Mouse (Mus musculus): ENCODE measurements at regions not wholly inside any gene's neighbourhood (a gene's known extent, or its start where the extent isn't known, plus 50 kb on each side); places are given as distances from the start of the nearest gene placed in this dataset.
A peak's percentile ranks its signal among the peaks of the same experiment; 100 is the strongest.

GRCm38 (mm10) chr2:3941496-3941895, 76.0 kb upstream of the Frmd4a start:
- ATAC-seq (ENCODE audit: insufficient number of reproducible peaks, low FRiP score, low TSS enrichment, low read depth) = no peak

GRCm38 (mm10) chr2:3947432-3947831, 70.1 kb upstream of the Frmd4a start:
- 87% methylated on average over 3 of the region's 3 CpGs for WGBS
- ATAC-seq (ENCODE audit: insufficient number of reproducible peaks, low FRiP score, low TSS enrichment, low read depth) = no peak
- Histone ChIP-seq H3K27me3 (no peaks in the 10 kb centered on the region), H3K9ac (no peak overlapping the region), H3K4me3 (replicated peaks) (no peak overlapping the region), H3K27ac (replicated peaks) (no peak overlapping the region), H3K4me1 (no peaks in the 10 kb centered on the region), H3K36me3 (no peaks in the 10 kb centered on the region), H3K9me3 (replicated peaks) (no peaks in the 10 kb centered on the region), H3K4me2 (replicated peaks) (no peak overlapping the region)

More at GRCm38 (mm10) chr2:3941496-3941895, 76.0 kb upstream of the Frmd4a start:
- H3K4me2 ChIP-seq (replicated peaks) = no peak overlapping the region
- H3K9ac ChIP-seq = no peak overlapping the region
- no peaks in the 10 kb centered on the region for H3K36me3 ChIP-seq
- 94% methylated on average over 1 of the region's 1 CpGs for WGBS
- H3K27me3 ChIP-seq = no peaks in the 10 kb centered on the region
- H3K27ac ChIP-seq (replicated peaks) = no peak overlapping the region
- no peaks in the 10 kb centered on the region for H3K9me3 ChIP-seq (replicated peaks)
- H3K4me1 ChIP-seq = no peaks in the 10 kb centered on the region
- no peak overlapping the region for H3K4me3 ChIP-seq (replicated peaks)

DNA sequence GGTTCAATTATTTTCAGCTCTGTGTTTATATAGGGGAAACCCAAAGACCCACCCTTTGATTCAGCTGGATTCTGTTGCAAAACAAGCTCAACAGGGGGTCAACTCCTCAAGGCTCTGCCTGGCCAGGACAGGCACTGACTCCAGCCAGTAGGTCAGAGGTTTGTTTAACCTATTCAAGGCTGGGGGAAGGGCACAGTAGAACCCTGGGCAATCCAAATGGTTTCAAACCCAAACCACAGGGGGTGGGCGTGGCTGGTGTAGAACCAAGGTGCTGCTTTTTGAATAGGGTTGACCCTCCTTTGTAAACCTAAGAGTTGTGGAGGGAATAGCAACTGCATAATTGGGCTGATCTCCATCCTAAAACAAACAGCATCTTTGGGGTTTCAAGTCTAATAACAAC, 69.2 kb upstream of the Frmd4a start:
- 61% methylated on average over 1 of the region's 1 CpGs for WGBS
- ATAC-seq (ENCODE audit: insufficient number of reproducible peaks, low FRiP score, low TSS enrichment, low read depth) = no peak
- no peak overlapping the region for H3K27ac ChIP-seq (replicated peaks)
- no peaks in the 10 kb centered on the region for H3K4me1 ChIP-seq
- no peak overlapping the region for H3K4me2 ChIP-seq (replicated peaks)
- H3K36me3 ChIP-seq = no peaks in the 10 kb centered on the region
- no peaks in the 10 kb centered on the region for H3K9me3 ChIP-seq (replicated peaks)
- H3K27me3 ChIP-seq = no peaks in the 10 kb centered on the region
- H3K4me3 ChIP-seq (replicated peaks) = no peak overlapping the region
- no peak overlapping the region for H3K9ac ChIP-seq

- H3K4me3 ChIP-seq (replicated peaks) = no peak overlapping the region
- no peak for ATAC-seq (ENCODE audit: insufficient number of reproducible peaks, low FRiP score, low TSS enrichment, low read depth)
- no peak overlapping the region for H3K4me2 ChIP-seq (replicated peaks)
- no peaks in the 10 kb centered on the region for H3K9me3 ChIP-seq (replicated peaks)
- no peaks in the 10 kb centered on the region for H3K4me1 ChIP-seq
- no peak overlapping the region for H3K27ac ChIP-seq (replicated peaks)
- no peaks in the 10 kb centered on the region for H3K36me3 ChIP-seq
- no peaks in the 10 kb centered on the region for H3K27me3 ChIP-seq
- no peak overlapping the region for H3K9ac ChIP-seq
These were observed 60.0 kb upstream of the Frmd4a start for GRCm38 (mm10) chr2:3957491-3957890.

- no peak overlapping the region for H3K4me3 ChIP-seq (replicated peaks)
- H3K27ac ChIP-seq (replicated peaks) = no peak overlapping the region
- no peaks in the 10 kb centered on the region for H3K4me1 ChIP-seq
- peak overlapping the region; percentile 34 for H3K4me2 ChIP-seq (replicated peaks)
- H3K9ac ChIP-seq = no peak overlapping the region
- no peak for ATAC-seq (ENCODE audit: insufficient number of reproducible peaks, low FRiP score, low TSS enrichment, low read depth)
- 12% methylated on average over 12 of the region's 12 CpGs for WGBS
- no peaks in the 10 kb centered on the region for H3K27me3 ChIP-seq
- H3K9me3 ChIP-seq (replicated peaks) = no peaks in the 10 kb centered on the region
- no peaks in the 10 kb centered on the region for H3K36me3 ChIP-seq
These were observed 59.4 kb upstream of the Frmd4a start for GRCm38 (mm10) chr2:3958065-3958641.

- H3K9ac ChIP-seq = no peak overlapping the region
- whole genome bisulfite sequencing = 68% methylated on average over 4 of the region's 4 CpGs
- H3K27ac ChIP-seq (replicated peaks) = no peak overlapping the region
- no peaks in the 10 kb centered on the region for H3K27me3 ChIP-seq
- ATAC-seq (ENCODE audit: insufficient number of reproducible peaks, low FRiP score, low TSS enrichment, low read depth) = no peak
- no peaks in the 10 kb centered on the region for H3K36me3 ChIP-seq
- H3K9me3 ChIP-seq (replicated peaks) = no peaks in the 10 kb centered on the region
- H3K4me2 ChIP-seq (replicated peaks) = no peak overlapping the region
- H3K4me1 ChIP-seq = no peaks in the 10 kb centered on the region
- H3K4me3 ChIP-seq (replicated peaks) = no peak overlapping the region
These were observed 58.8 kb upstream of the Frmd4a start for GRCm38 (mm10) chr2:3958711-3959110.

GRCm38 (mm10) chr2:3959181-3959580, 58.3 kb upstream of the Frmd4a start:
- Histone ChIP-seq H3K27me3 (no peaks in the 10 kb centered on the region), H3K27ac (replicated peaks) (no peak overlapping the region), H3K4me2 (replicated peaks) (no peak overlapping the region), H3K4me1 (no peaks in the 10 kb centered on the region), H3K36me3 (no peaks in the 10 kb centered on the region), H3K9ac (no peak overlapping the region), H3K4me3 (replicated peaks) (no peak overlapping the region), H3K9me3 (replicated peaks) (no peaks in the 10 kb centered on the region)
- no peak for ATAC-seq (ENCODE audit: insufficient number of reproducible peaks, low FRiP score, low TSS enrichment, low read depth)
- 70% methylated on average over 1 of the region's 1 CpGs for WGBS

DNA sequence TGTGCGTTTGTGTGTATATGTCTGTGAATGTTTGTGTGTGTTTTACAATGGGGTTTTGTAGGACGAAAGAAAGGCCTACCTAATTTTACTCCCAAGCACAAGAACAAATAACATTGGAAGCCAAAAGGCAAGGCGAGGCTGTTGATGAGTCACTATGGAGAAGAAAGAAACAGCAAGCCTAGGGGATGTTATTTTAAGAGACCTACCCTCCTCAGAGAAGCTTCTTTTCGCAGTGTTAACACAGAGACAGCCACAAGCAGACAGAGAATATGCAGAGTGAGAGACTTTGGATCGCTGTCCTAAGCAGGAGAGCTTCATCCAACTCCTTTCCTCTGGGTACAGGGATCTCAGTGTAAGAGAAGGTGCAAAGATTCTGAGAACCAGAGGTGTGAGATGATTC, 57.3 kb upstream of the Frmd4a start:
- whole genome bisulfite sequencing = 81% methylated on average over 5 of the region's 5 CpGs
- H3K27ac ChIP-seq (replicated peaks) = no peak overlapping the region
- H3K36me3 ChIP-seq = no peaks in the 10 kb centered on the region

DNA sequence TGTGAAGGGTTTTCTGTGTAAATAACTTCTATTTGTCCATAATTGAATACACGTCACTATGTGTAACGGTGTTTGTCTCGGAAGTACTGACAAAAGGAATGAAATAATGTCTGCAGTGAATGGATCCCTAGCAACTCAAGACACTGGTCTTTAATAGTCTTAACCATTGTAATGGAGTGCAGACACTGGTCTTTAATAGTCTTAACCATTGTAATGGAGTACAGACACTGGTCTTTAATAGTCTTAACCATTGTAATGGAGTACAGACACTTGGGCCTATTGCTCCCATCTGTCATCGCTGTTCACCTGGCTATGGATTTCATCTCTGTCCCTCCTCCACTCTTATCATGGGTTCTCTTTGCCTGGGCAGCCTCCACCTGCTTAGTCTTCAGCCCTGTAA, 53.2 kb upstream of the Frmd4a start:
- H3K27ac ChIP-seq (replicated peaks) = no peak overlapping the region
- WGBS = 93% methylated on average over 4 of the region's 4 CpGs
- H3K9me3 ChIP-seq (replicated peaks) = no peaks in the 10 kb centered on the region
- no peak overlapping the region for H3K9ac ChIP-seq
- no peaks in the 10 kb centered on the region for H3K4me1 ChIP-seq
- no peaks in the 10 kb centered on the region for H3K36me3 ChIP-seq
- peak; percentile 100 for ATAC-seq (ENCODE audit: insufficient number of reproducible peaks, low FRiP score, low TSS enrichment, low read depth)
- no peak overlapping the region for H3K4me2 ChIP-seq (replicated peaks)
- no peak overlapping the region for H3K4me3 ChIP-seq (replicated peaks)
- no peaks in the 10 kb centered on the region for H3K27me3 ChIP-seq

More for the DNA sequence above, 57.3 kb upstream of the Frmd4a start:
- Histone ChIP-seq H3K27me3 (no peaks in the 10 kb centered on the region), H3K4me2 (replicated peaks) (no peak overlapping the region), H3K4me1 (no peaks in the 10 kb centered on the region), H3K4me3 (replicated peaks) (no peak overlapping the region), H3K9me3 (replicated peaks) (no peaks in the 10 kb centered on the region), H3K9ac (no peak overlapping the region)
- no peak for ATAC-seq (ENCODE audit: insufficient number of reproducible peaks, low FRiP score, low TSS enrichment, low read depth)
